Comparison of ENCODE assay signal across 21 mouse cellular contexts in the genomic region with DNA sequence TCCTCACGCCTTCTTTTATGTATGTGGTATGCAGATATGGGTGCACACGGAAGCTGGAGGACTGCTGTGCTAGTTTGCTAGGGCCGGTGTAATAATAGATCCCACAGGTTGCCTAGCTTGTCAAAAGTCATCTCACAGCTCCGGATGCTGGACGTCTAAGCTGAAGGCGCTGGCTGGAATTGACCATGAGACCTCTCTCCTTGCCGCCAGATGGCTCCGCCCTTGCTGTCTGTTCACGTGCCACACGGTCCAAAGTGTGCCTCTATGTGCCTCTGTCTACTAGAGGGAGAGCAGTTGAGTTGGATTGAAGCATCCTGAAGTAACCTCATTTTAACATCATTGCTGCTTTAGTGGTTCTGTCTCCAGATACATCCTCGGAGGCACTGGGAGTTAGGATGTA. TPM values are rescaled to one million over a fixed set of nuclear protein-coding genes. Genes with fewer than 3 reads are reported as not detected.
DNase-seq lines count a peak whose midpoint lies in the region; TF ChIP-seq lines count a peak whose summit lies in the region.
"Had no signal": no experiment of that assay in that cellular context is flagged by ENCODE, and none has a peak within 500 bp of the region (broad histone marks: within the 10 kb centered on the region; RNA-seq: fewer than 3 reads in every experiment).

No protein-coding gene starts in this region.

- peaks cover 6% of the 10 kb centered on the region; the same call in 1 of the 2 replicates for H3K36me3 ChIP-seq in heart, adult 2 months (ENCODE audit: control insufficient read depth, insufficient read depth, low read length)
- H3K36me3 ChIP-seq: embryonic facial prominence, embryonic 15.5 days; forebrain, embryonic 10.5 days; forebrain, embryonic 15.5 days; heart, embryonic 12.5 days; hindbrain, embryonic 12.5 days had no signal

- H3K4me3 ChIP-seq in heart, adult 2 months: no peak overlapping the region
- H3K4me3 ChIP-seq in layer of hippocampus, adult 2 months: no peak overlapping the region
- H3K4me3 ChIP-seq: embryonic facial prominence, embryonic 15.5 days; erythroblast, embryonic 14.5 days; forebrain, embryonic 10.5 days; forebrain, embryonic 15.5 days; heart, embryonic 12.5 days; hindbrain, embryonic 12.5 days had no signal

- peak overlapping the region; percentile 18; the same call in 1 of the 2 replicates for H3K27ac ChIP-seq in heart, adult 2 months
- H3K27ac ChIP-seq in layer of hippocampus, adult 2 months: 0 out of 2 replicates have a peak overlapping the region, but pooled peaks have one; percentile 23
- H3K27ac ChIP-seq: embryonic facial prominence, embryonic 15.5 days; forebrain, embryonic 10.5 days; forebrain, embryonic 15.5 days; hindbrain, embryonic 12.5 days had no signal

- peaks cover 18% of the 10 kb centered on the region for H3K4me1 ChIP-seq in heart, adult 2 months (ENCODE audit: control insufficient read depth, insufficient read depth, low read length)
- H3K4me1 ChIP-seq: embryonic facial prominence, embryonic 15.5 days; forebrain, embryonic 10.5 days; forebrain, embryonic 15.5 days; hindbrain, embryonic 12.5 days had no signal

- peaks cover 6% of the 10 kb centered on the region for H3K79me2 ChIP-seq in heart, adult 2 months (replicated peaks; ENCODE audit: control insufficient read depth, insufficient read depth, low read length)

- no peak for TF ChIP-seq CTCF in heart, adult 2 months (IDR thresholded peaks at IDR 0.05)
- no peak for TF ChIP-seq CTCF in layer of hippocampus, adult 2 months (conservative IDR thresholded peaks at IDR 0.05)

- no peak for TF ChIP-seq EP300 in heart, adult 2 months (IDR thresholded peaks at IDR 0.05; ENCODE audit: insufficient read depth, low read depth, low read length)

- no peak for TF ChIP-seq POLR2A in heart, adult 2 months (IDR thresholded peaks at IDR 0.05; ENCODE audit: insufficient read depth, low read depth, low read length)

- peak in 1 of 2 experiments; percentile 16 for DNase-seq in heart, adult 2 months
- DNase-seq in heart, postnatal 14 days: no peak
- DNase-seq in kidney, adult 9 months: peak; percentile 41
- no peak for DNase-seq in kidney, adult 18-20 months
- DNase-seq in layer of hippocampus, adult 2 months (ENCODE audit: low spot score in 2 of 2): no peak
- no peak for DNase-seq in layer of hippocampus, postnatal 14 days (ENCODE audit: low spot score in 2 of 2)
- DNase-seq in retina, embryonic 14.5 days (ENCODE audit: low spot score): peak; percentile 46
- no peak for DNase-seq in neural tube, embryonic 10.5 days (ENCODE audit: extremely low spot score, low spot score)
- DNase-seq: adrenal gland, adult 2 months; adrenal gland, postnatal 25 days; cerebellum, adult 2 months; cerebellum, postnatal 10 days; embryo, embryonic 11 days; heart, postnatal 4 days had no signal

- 48% methylated on average over 11 of the region's 11 CpGs for WGBS in heart, adult 2 months

- intact Hi-C loops in heart, adult 2 months (cut with DNase I): loop anchor here (5.0 kb wide), 1 partner anchor 38 kb away; a partner anchor contains a TSS
- intact Hi-C loops in heart, postnatal 14 days (cut with DNase I): loop anchor here (5.0 kb wide), 1 partner anchor 38 kb away; a partner anchor contains a TSS

- H3K27me3 ChIP-seq in heart, adult 2 months (ENCODE audit: control insufficient read depth, insufficient read depth, low read length): no peaks in the 10 kb centered on the region
- H3K27me3 ChIP-seq: embryonic facial prominence, embryonic 15.5 days; forebrain, embryonic 15.5 days; heart, embryonic 12.5 days; hindbrain, embryonic 12.5 days; Patski had no signal

- no peak overlapping the region for H3K9ac ChIP-seq in heart, adult 2 months (ENCODE audit: low read depth, low read length)
- H3K9ac ChIP-seq: embryonic facial prominence, embryonic 15.5 days; forebrain, embryonic 15.5 days; heart, embryonic 12.5 days; hindbrain, embryonic 12.5 days had no signal

RNA-seq across cellular contexts. Expression of a gene that starts 12.7 kb away (rescaled TPM):
- total RNA-seq in heart, adult 2 months (2021): 10 to 100 TPM; 32.9 to 36.1 TPM
- 47.5 and 58.3 TPM in 2 replicates for polyA plus RNA-seq in heart, adult 2 months (2012; rRNA removed)
- total RNA-seq in heart, postnatal 14 days (2021): 10 to 100 TPM; 46.3 to 48.9 TPM
- 1 to 10 TPM; 5.7 to 6.9 TPM for total RNA-seq in layer of hippocampus, adult 2 months (2021)
- 1 to 10 TPM; 6.9 to 7.7 TPM for total RNA-seq in layer of hippocampus, postnatal 14 days (2021)
- polyA plus RNA-seq: erythroblast, embryonic 14.5 days had no signal

RNA-seq across cellular contexts. Expression of a gene that starts 31.4 kb away (rescaled TPM):
- total RNA-seq in heart, adult 2 months (2021): 1 to 10 TPM; 1.3 to 1.8 TPM
- polyA plus RNA-seq in heart, adult 2 months (2012; rRNA removed): 2.2 and 3.1 TPM in 2 replicates
- total RNA-seq in heart, postnatal 14 days (2021): 1 to 10 TPM; 2.2 to 2.5 TPM
- total RNA-seq in layer of hippocampus, adult 2 months (2021): 1 to 10 TPM; 4.1 to 5.6 TPM
- total RNA-seq in layer of hippocampus, postnatal 14 days (2021): 1 to 10 TPM; 2.6 to 2.9 TPM
- polyA plus RNA-seq: erythroblast, embryonic 14.5 days had no signal

RNA-seq across cellular contexts. Expression of a gene that starts 38.9 kb away (rescaled TPM):
- 10 to 100 TPM; 38.4 to 46.6 TPM for total RNA-seq in heart, adult 2 months (2021)
- polyA plus RNA-seq in heart, adult 2 months (2012; rRNA removed): 47.8 and 64.2 TPM in 2 replicates
- total RNA-seq in heart, postnatal 14 days (2021): 10 to 100 TPM; 42.3 to 46.1 TPM
- 100 to 1,000 TPM; 126 to 128 TPM for total RNA-seq in layer of hippocampus, adult 2 months (2021)
- total RNA-seq in layer of hippocampus, postnatal 14 days (2021): 100 to 1,000 TPM; 129 to 135 TPM

RNA-seq across cellular contexts. Expression of a gene that starts 53.2 kb away (rescaled TPM):
- total RNA-seq in heart, adult 2 months (2021): 1 to 10 TPM; 1.6 to 2.2 TPM
- polyA plus RNA-seq in heart, adult 2 months (2012; rRNA removed): 2.5 TPM in 2 replicates
- total RNA-seq in heart, postnatal 14 days (2021): 1 to 10 TPM; 2.8 to 3.2 TPM
- 1 to 10 TPM; 6.2 to 7.2 TPM for total RNA-seq in layer of hippocampus, adult 2 months (2021)
- total RNA-seq in layer of hippocampus, postnatal 14 days (2021): 1 to 10 TPM; 7.5 to 8.9 TPM

Comparison
In these comparisons a context has a peak if more than half of its experiments do, and no peak if none do; other contexts are left out.
1. DNase-seq: peak in kidney, adult 9 months (single experiment) and retina, embryonic 14.5 days (single experiment); none in heart, postnatal 14 days (0 of 2), kidney, adult 18-20 months (single experiment), layer of hippocampus, adult 2 months (0 of 2), layer of hippocampus, postnatal 14 days (0 of 2) and neural tube, embryonic 10.5 days (single experiment).